8 mouse cellular contexts compared by ENCODE assay signal in the genomic region with DNA sequence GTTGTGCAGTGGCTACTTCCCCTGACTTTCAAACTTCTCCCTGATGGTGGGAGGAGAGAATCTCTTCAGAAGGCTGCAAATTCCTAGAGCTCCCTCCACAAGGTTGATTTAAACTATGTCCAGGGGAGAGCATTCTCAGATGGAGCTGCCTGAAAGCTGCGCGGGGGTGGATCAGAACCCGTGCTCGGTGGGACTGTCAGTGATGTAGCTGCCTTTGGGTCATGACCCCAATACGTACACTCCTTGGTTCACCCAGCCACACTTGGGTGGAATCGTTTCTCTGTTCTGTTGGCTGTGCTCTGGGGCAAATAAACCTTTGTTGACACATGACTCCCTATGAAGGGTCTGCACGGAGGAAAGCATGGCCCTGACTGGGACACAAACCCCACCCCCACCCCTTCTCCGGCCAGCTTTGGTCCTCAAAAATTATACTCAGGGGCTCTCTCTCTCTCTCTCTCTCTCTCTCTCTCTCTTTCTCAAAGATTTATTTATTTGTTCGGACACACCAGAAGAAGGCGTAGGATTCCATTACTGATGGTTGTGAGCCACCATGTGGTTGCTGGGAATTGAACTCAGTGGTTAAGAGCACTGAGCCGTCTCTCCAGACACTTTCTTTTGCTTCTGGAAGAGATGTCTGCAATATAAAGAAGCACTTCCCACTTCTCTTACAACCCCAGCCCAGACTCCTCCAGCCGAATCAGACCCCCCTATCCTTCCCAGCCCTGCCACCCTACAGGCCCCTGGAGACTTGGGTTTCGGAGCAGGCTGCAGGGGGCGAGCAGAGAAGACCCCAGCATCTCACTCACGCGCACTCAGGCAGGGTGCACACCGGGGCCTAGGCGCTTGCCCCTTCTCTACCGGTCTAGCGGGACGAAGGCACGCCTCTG. TPM values are rescaled to one million over a fixed set of nuclear protein-coding genes. Genes with fewer than 3 reads are reported as not detected.
DNase-seq lines count a peak whose midpoint lies in the region; ATAC-seq and TF ChIP-seq lines count a peak whose summit lies in the region.

No protein-coding gene starts in this region.

- no peaks in the 10 kb centered on the region for H3K27me3 ChIP-seq in cerebellum, adult 2 months (ENCODE audit: control insufficient read depth, insufficient read depth, low read length)
- no peaks in the 10 kb centered on the region for H3K27me3 ChIP-seq in testis, adult 2 months (ENCODE audit: control insufficient read depth, insufficient read depth, low read length)
- H3K27me3 ChIP-seq in liver, embryonic 11.5 days (replicated peaks; ENCODE audit: control insufficient read depth, insufficient read depth, low read length) = no peaks in the 10 kb centered on the region
- H3K27me3 ChIP-seq in stomach, embryonic 15.5 days (replicated peaks) = no peaks in the 10 kb centered on the region

- no peak for ATAC-seq in liver, embryonic 11.5 days (replicated peaks; ENCODE audit: low FRiP score)
- no peak for ATAC-seq in stomach, embryonic 15.5 days (ENCODE audit: insufficient read depth, low FRiP score, low read depth)

- 8% methylated on average over 22 of the region's 22 CpGs for WGBS in cerebellum, adult 2 months
- WGBS in liver, embryonic 11.5 days = 6% methylated on average over 22 of the region's 22 CpGs
- WGBS in stomach, embryonic 15.5 days = 3% methylated on average over 22 of the region's 22 CpGs

- DNase-seq in cerebellum, adult 2 months = no peak
- DNase-seq in cerebellum, adult 8-10 months = no peak
- no peak for DNase-seq in testis, postnatal 10 days (ENCODE audit: low spot score)
- no peak for DNase-seq in liver, embryonic 11.5 days (ENCODE audit: low spot score)
- no peak for DNase-seq in T-cell, adult 2 months (ENCODE audit: low spot score)
- no peak for DNase-seq in urinary bladder, postnatal 14 days (ENCODE audit: low spot score)

- no peak for TF ChIP-seq POLR2A in cerebellum, adult 2 months (IDR thresholded peaks at IDR 0.05; ENCODE audit: borderline replicate concordance, insufficient read depth, low read length)
- TF ChIP-seq POLR2A in testis, adult 2 months (IDR thresholded peaks at IDR 0.05; ENCODE audit: control insufficient read depth, low read depth, low read length) = no peak

- H3K9me3 ChIP-seq in liver, embryonic 11.5 days (ENCODE audit: control insufficient read depth, low read length) = no peaks in the 10 kb centered on the region
- H3K9me3 ChIP-seq in stomach, embryonic 15.5 days = no peaks in the 10 kb centered on the region

- no peaks in the 10 kb centered on the region; the same call in 1 of the 2 replicates for H3K4me1 ChIP-seq in cerebellum, adult 2 months (ENCODE audit: control insufficient read depth, insufficient read depth, low read length)
- H3K4me1 ChIP-seq in testis, adult 2 months (ENCODE audit: control insufficient read depth, insufficient read depth, low read length) = peaks cover 12% of the 10 kb centered on the region
- peaks cover 17% of the 10 kb centered on the region for H3K4me1 ChIP-seq in liver, embryonic 11.5 days (replicated peaks; ENCODE audit: control insufficient read depth, insufficient read depth, low read length)
- H3K4me1 ChIP-seq in stomach, embryonic 15.5 days = peaks cover 19% of the 10 kb centered on the region

- peak overlapping the region; percentile 29; the same call in 1 of the 2 replicates for H3K27ac ChIP-seq in cerebellum, adult 2 months (ENCODE audit: insufficient read depth, low read length)
- H3K27ac ChIP-seq in testis, adult 2 months (ENCODE audit: control insufficient read depth, insufficient read depth, low read depth, low read length) = peak overlapping the region; percentile 93
- peak overlapping the region; percentile 70; the same call in 1 of the 2 replicates for H3K27ac ChIP-seq in liver, embryonic 11.5 days (ENCODE audit: low read depth, low read length)
- peak overlapping the region; percentile 87 for H3K27ac ChIP-seq in stomach, embryonic 15.5 days

- peak overlapping the region; percentile 78 for H3K9ac ChIP-seq in liver, embryonic 11.5 days (ENCODE audit: low read depth, low read length)
- peak overlapping the region; percentile 65 for H3K9ac ChIP-seq in stomach, embryonic 15.5 days

- peaks cover 2% of the 10 kb centered on the region; the same call in 1 of the 2 replicates for H3K36me3 ChIP-seq in testis, adult 2 months (ENCODE audit: control insufficient read depth, insufficient read depth, low read length)
- peaks cover 19% of the 10 kb centered on the region for H3K36me3 ChIP-seq in liver, embryonic 11.5 days (ENCODE audit: control insufficient read depth, insufficient read depth, low read length)
- peaks cover 31% of the 10 kb centered on the region; the same call in 1 of the 2 replicates for H3K36me3 ChIP-seq in stomach, embryonic 15.5 days

- peak overlapping the region; percentile 90 for H3K4me3 ChIP-seq in cerebellum, adult 2 months (replicated peaks; ENCODE audit: insufficient read depth, low read depth, low read length)
- peak overlapping the region; percentile 98 for H3K4me3 ChIP-seq in testis, adult 2 months (ENCODE audit: control insufficient read depth, low read depth, low read length)
- H3K4me3 ChIP-seq in liver, embryonic 11.5 days (ENCODE audit: low read depth, low read length) = peak overlapping the region; percentile 71
- peak overlapping the region; percentile 96 for H3K4me3 ChIP-seq in stomach, embryonic 15.5 days (replicated peaks)

- H3K4me2 ChIP-seq in liver, embryonic 11.5 days = peak overlapping the region; percentile 72
- peak overlapping the region; percentile 72 for H3K4me2 ChIP-seq in stomach, embryonic 15.5 days

- no peak for TF ChIP-seq CTCF in cerebellum, adult 2 months (IDR thresholded peaks at IDR 0.05; ENCODE audit: borderline replicate concordance, insufficient read depth, low read depth, low read length)
- TF ChIP-seq CTCF in testis, adult 2 months (IDR thresholded peaks at IDR 0.05; ENCODE audit: control insufficient read depth, insufficient read depth, insufficient replicate concordance, low read depth, low read length) = no peak

RNA-seq across cellular contexts. Expression of a gene that starts 0.8 kb away (rescaled TPM):
- polyA plus RNA-seq in cerebellum, adult 2 months (2012; rRNA removed) = 58.6 and 59.9 TPM in 2 replicates
- 96.6 and 116 TPM in 2 replicates for polyA plus RNA-seq in testis, adult 2 months (2012; rRNA removed)
- polyA plus RNA-seq in liver, embryonic 11.5 days (2014; fragmentation: Nextera tagmentation; extraction: Ambion mirVana) = 40.7 and 47.4 TPM in 2 replicates
- 34.6 and 37.6 TPM in 2 replicates for polyA plus RNA-seq in stomach, embryonic 15.5 days (2015; fragmentation: Nextera tagmentation; extraction: Ambion mirVana)

RNA-seq across cellular contexts. Expression of a gene that starts 1.0 kb away (rescaled TPM):
- polyA plus RNA-seq in cerebellum, adult 2 months (2012; rRNA removed) = 8.6 and 8.7 TPM in 2 replicates
- polyA plus RNA-seq in testis, adult 2 months (2012; rRNA removed) = 1.4 and 1.8 TPM in 2 replicates
- polyA plus RNA-seq in liver, embryonic 11.5 days (2014; fragmentation: Nextera tagmentation; extraction: Ambion mirVana) = 7.0 and 7.7 TPM in 2 replicates
- polyA plus RNA-seq in stomach, embryonic 15.5 days (2015; fragmentation: Nextera tagmentation; extraction: Ambion mirVana) = 8.8 and 9.8 TPM in 2 replicates

RNA-seq across cellular contexts. Expression of a gene that starts 19.6 kb away (rescaled TPM):
- polyA plus RNA-seq in cerebellum, adult 2 months (2012; rRNA removed) = 11.2 and 11.3 TPM in 2 replicates
- 1.6 and 2.3 TPM in 2 replicates for polyA plus RNA-seq in testis, adult 2 months (2012; rRNA removed)
- polyA plus RNA-seq in liver, embryonic 11.5 days (2014; fragmentation: Nextera tagmentation; extraction: Ambion mirVana) = 2.9 and 3.1 TPM in 2 replicates
- 4.4 and 5.7 TPM in 2 replicates for polyA plus RNA-seq in stomach, embryonic 15.5 days (2015; fragmentation: Nextera tagmentation; extraction: Ambion mirVana)

RNA-seq across cellular contexts. Expression of a gene that starts 36.7 kb away (rescaled TPM):
- polyA plus RNA-seq in cerebellum, adult 2 months (2012; rRNA removed) = 112 and 113 TPM in 2 replicates
- polyA plus RNA-seq in testis, adult 2 months (2012; rRNA removed) = 142 and 153 TPM in 2 replicates
- 36.0 and 37.6 TPM in 2 replicates for polyA plus RNA-seq in liver, embryonic 11.5 days (2014; fragmentation: Nextera tagmentation; extraction: Ambion mirVana)
- 32.1 and 37.8 TPM in 2 replicates for polyA plus RNA-seq in stomach, embryonic 15.5 days (2015; fragmentation: Nextera tagmentation; extraction: Ambion mirVana)

RNA-seq across cellular contexts. Expression of a gene that starts 58.2 kb away (rescaled TPM):
- polyA plus RNA-seq in cerebellum, adult 2 months (2012; rRNA removed) = 3.2 and 3.5 TPM in 2 replicates
- polyA plus RNA-seq in testis, adult 2 months (2012; rRNA removed) = 0.36 and 0.64 TPM in 2 replicates
- polyA plus RNA-seq in liver, embryonic 11.5 days (2014; fragmentation: Nextera tagmentation; extraction: Ambion mirVana) = 15.1 and 15.7 TPM in 2 replicates
- 8.6 and 9.3 TPM in 2 replicates for polyA plus RNA-seq in stomach, embryonic 15.5 days (2015; fragmentation: Nextera tagmentation; extraction: Ambion mirVana)

Comparison
In these comparisons a context has a peak if more than half of its experiments do, and no peak if none do; other contexts are left out.
1. H3K27ac ChIP-seq: peak in every context shown above with its lines; median percentile 93 in testis, adult 2 months; 87 in stomach, embryonic 15.5 days; 70 in liver, embryonic 11.5 days; 29 in cerebellum, adult 2 months.